Mouse (Mus musculus): Measurements from ENCODE around the gene Proser2.

GRCm38 (mm10) chr2:6146257-6146656, 16.2 kb upstream of the Proser2 start:
- TF ChIP-seq POLR2A (IDR thresholded peaks at IDR 0.05; ENCODE audit: insufficient read length, low read depth) (no peak), MYOD1 (IDR thresholded peaks at IDR 0.05; ENCODE audit: control insufficient read depth in 1 of 3, insufficient read length in 2 of 3, low read depth in 2 of 3) (no peak), POLR2AphosphoS2 (IDR thresholded peaks at IDR 0.05; ENCODE audit: insufficient read length, low read depth) (no peak)
